Mouse (Mus musculus) gastrocnemius, postnatal 14 days (tissue): ENCODE data around the gene B3gnt9. TPM values are rescaled to one million over a fixed set of nuclear protein-coding genes. Genes with fewer than 3 reads are reported as not detected.
"Not testable (repeated sequence)": the region's sequence is repeated elsewhere in the genome, so short reads cannot be mapped to it uniquely, and the experiment has no call there.

Source experiments
- DNase-seq: peaks from one replicate; pipeline ENCODE4 v3.0.0; 2021; ENCODE audit warnings: mixed read lengths
- intact Hi-C: fragments of 180-260 bp; cut with DNase I; formaldehyde crosslinking; loops from one replicate; pipeline ENCODE4 v1.15.1; 2025; ENCODE audit warnings: low total_unique reads
- long read RNA-seq, 2 experiments: library from polyadenylated mRNA; stranded (forward); transcript quantifications; one replicate each; pipeline ENCODE4 v2.0.0; 2021
- total RNA-seq, 2 experiments: library from RNA; stranded (reverse); gene quantifications; 2 replicates each; pipeline ENCODE4 v1.2.3; 2021

The B3gnt9 gene
- total RNA-seq, result 1 to 10 TPM; 5.1 to 6.1 TPM
- long read RNA-seq, experiment 1, transcript B3gnt9-202 (1 exons, 2,516 nt), result major isoform, 5 of 6 reads
- long read RNA-seq, experiment 1, partial matches to known transcripts, result 0 of 6 reads
- long read RNA-seq, experiment 1, other reads (novel, unspliced or antisense), result 0 of 6 reads
- long read RNA-seq, experiment 2, partial matches to known transcripts, result 0 of 2 reads
- long read RNA-seq, experiment 2, other reads (novel, unspliced or antisense), result 0 of 2 reads

GRCm38 (mm10) chr8:105254966-105255350, at the start of gene B3gnt9:
TSS of gene B3gnt9 (minus strand) at chr8:105255153.
- intact Hi-C loops, result no loop called here
- peak; percentile 88 for DNase-seq

- intact Hi-C loops, result no loop called here
- no peak for DNase-seq
These were observed 48.9 kb upstream of the B3gnt9 start for GRCm38 (mm10) chr8:105303874-105304273.

- no peak for DNase-seq
- intact Hi-C loops, result no loop called here
These were observed 48.4 kb upstream of the B3gnt9 start for GRCm38 (mm10) chr8:105303396-105303795.

- intact Hi-C loops, result no loop called here
- DNase-seq, result no peak
These were observed 45.0 kb upstream of the B3gnt9 start for GRCm38 (mm10) chr8:105299962-105300361.

GRCm38 (mm10) chr8:105298351-105299252, 43.6 kb upstream of the B3gnt9 start:
- intact Hi-C loops, result no loop called here
- no peak for DNase-seq

- intact Hi-C loops, result no loop called here
These were observed 42.7 kb upstream of the B3gnt9 start, which contains the start of gene E2f4 for GRCm38 (mm10) chr8:105297511-105298192. TSS of gene E2f4 (plus strand) at chr8:105297663.

GRCm38 (mm10) chr8:105295895-105296573, 41.1 kb upstream of the B3gnt9 start, which contains the start of gene Exoc3l:
TSS of gene Exoc3l (minus strand) at chr8:105296101.
- intact Hi-C loops, result no loop called here
- DNase-seq, result no peak

More at GRCm38 (mm10) chr8:105297511-105298192, 42.7 kb upstream of the B3gnt9 start, which contains the start of gene E2f4:
- peak; percentile 95 for DNase-seq

GRCm38 (mm10) chr8:105295256-105295655, 40.3 kb upstream of the B3gnt9 start:
- intact Hi-C loops, result no loop called here
- no peak for DNase-seq

- DNase-seq, result no peak
- intact Hi-C loops, result no loop called here
These were observed 39.8 kb upstream of the B3gnt9 start for GRCm38 (mm10) chr8:105294776-105295175.

GRCm38 (mm10) chr8:105293405-105293804, 38.5 kb upstream of the B3gnt9 start:
- no peak for DNase-seq
- intact Hi-C loops, result no loop called here

- intact Hi-C loops, result no loop called here
These were observed 37.5 kb upstream of the B3gnt9 start for GRCm38 (mm10) chr8:105292471-105292870.

GRCm38 (mm10) chr8:105291802-105292201, 36.8 kb upstream of the B3gnt9 start:
- DNase-seq, intact Hi-C loops: not testable (repeated sequence)

More at GRCm38 (mm10) chr8:105292471-105292870, 37.5 kb upstream of the B3gnt9 start:
- no peak for DNase-seq

GRCm38 (mm10) chr8:105291364-105291763, 36.4 kb upstream of the B3gnt9 start:
- not testable (repeated sequence) for DNase-seq

GRCm38 (mm10) chr8:105290554-105291314, 35.8 kb upstream of the B3gnt9 start:
- intact Hi-C loops, result no loop called here
- DNase-seq, result peak; percentile 92

More at GRCm38 (mm10) chr8:105291364-105291763, 36.4 kb upstream of the B3gnt9 start:
- intact Hi-C loops, result not testable (repeated sequence)

GRCm38 (mm10) chr8:105289805-105290460, 35.0 kb upstream of the B3gnt9 start, which contains the start of gene 4931428F04Rik:
TSS of gene 4931428F04Rik (minus strand) at chr8:105289864.
- DNase-seq, result peak; percentile 58
- intact Hi-C loops, result no loop called here

GRCm38 (mm10) chr8:105288958-105289732, 34.2 kb upstream of the B3gnt9 start:
- peak; percentile 91 for DNase-seq
- intact Hi-C loops, result no loop called here

GRCm38 (mm10) chr8:105288231-105288630, 33.3 kb upstream of the B3gnt9 start:
- intact Hi-C loops, result no loop called here
- no peak for DNase-seq
